Mouse (Mus musculus): ENCODE data around the gene Foxc2. TPM values are rescaled to one million over a fixed set of nuclear protein-coding genes. Genes with fewer than 3 reads are reported as not detected.

Gene Foxc2
- polyA plus RNA-seq, 1 experiment from 2014 or later, result 0.90 TPM

- no peak overlapping the region for H3K27ac ChIP-seq
- no peak for ATAC-seq
- H3K27me3 ChIP-seq, result peaks cover 100% of the 10 kb centered on the region
- no peak overlapping the region for H3K4me2 ChIP-seq
- H3K4me3 ChIP-seq, result no peak overlapping the region
- H3K36me3 ChIP-seq (ENCODE audit: poor library complexity, severe bottlenecking), result no peaks in the 10 kb centered on the region
- H3K9ac ChIP-seq, result no peak overlapping the region
- H3K4me1 ChIP-seq, result peaks cover 24% of the 10 kb centered on the region
- WGBS, result under 1% methylated on average over 17 of the region's 17 CpGs
- H3K9me3 ChIP-seq (replicated peaks), result peaks cover 3% of the 10 kb centered on the region; the same call in 1 of the 2 replicates
Observed at GRCm38 (mm10) chr8:121124547-121125239, 8.7 kb downstream of the Foxc2 start.

GRCm38 (mm10) chr8:121125311-121125876 lies 9.4 kb downstream of the Foxc2 start:
- H3K4me3 ChIP-seq, result peak overlapping the region; percentile 23
- H3K9me3 ChIP-seq (replicated peaks), result peaks cover 3% of the 10 kb centered on the region; the same call in 1 of the 2 replicates
- 0 out of 2 replicates have a peak overlapping the region, but pooled peaks have one; percentile 22 for H3K9ac ChIP-seq
- peaks cover 24% of the 10 kb centered on the region for H3K4me1 ChIP-seq
- H3K4me2 ChIP-seq, result peak overlapping the region; percentile 52
- H3K27me3 ChIP-seq, result peaks cover 100% of the 10 kb centered on the region
- ATAC-seq, result peak; percentile 45
- under 1% methylated on average over 35 of the region's 36 CpGs for WGBS
- no peaks in the 10 kb centered on the region for H3K36me3 ChIP-seq (ENCODE audit: poor library complexity, severe bottlenecking)
- no peak overlapping the region for H3K27ac ChIP-seq

- 7% methylated on average over 6 of the region's 6 CpGs for WGBS
- H3K9me3 ChIP-seq (replicated peaks), result peaks cover 3% of the 10 kb centered on the region; the same call in 1 of the 2 replicates
- H3K27me3 ChIP-seq, result peaks cover 100% of the 10 kb centered on the region
- ATAC-seq, result no peak
- no peak overlapping the region for H3K27ac ChIP-seq
- no peak overlapping the region for H3K4me3 ChIP-seq
- no peaks in the 10 kb centered on the region for H3K36me3 ChIP-seq (ENCODE audit: poor library complexity, severe bottlenecking)
- H3K9ac ChIP-seq, result no peak overlapping the region
- H3K4me1 ChIP-seq, result peaks cover 24% of the 10 kb centered on the region
- no peak overlapping the region for H3K4me2 ChIP-seq
Observed at GRCm38 (mm10) chr8:121126191-121126590, 10.2 kb downstream of the Foxc2 start.

- Histone ChIP-seq H3K27ac (no peak overlapping the region), H3K4me1 (peaks cover 24% of the 10 kb centered on the region), H3K36me3 (ENCODE audit: poor library complexity, severe bottlenecking) (no peaks in the 10 kb centered on the region), H3K9me3 (replicated peaks) (peaks cover 3% of the 10 kb centered on the region; the same call in 1 of the 2 replicates), H3K27me3 (peaks cover 99% of the 10 kb centered on the region), H3K4me3 (no peak overlapping the region), H3K4me2 (no peak overlapping the region), H3K9ac (no peak overlapping the region)
- 2% methylated on average over 5 of the region's 6 CpGs for WGBS
- no peak for ATAC-seq
Observed at GRCm38 (mm10) chr8:121126694-121127093, 10.7 kb downstream of the Foxc2 start.

- Histone ChIP-seq H3K4me2 (no peak overlapping the region), H3K4me3 (no peak overlapping the region), H3K36me3 (ENCODE audit: poor library complexity, severe bottlenecking) (no peaks in the 10 kb centered on the region), H3K27me3 (peaks cover 99% of the 10 kb centered on the region), H3K9me3 (replicated peaks) (peaks cover 3% of the 10 kb centered on the region; the same call in 1 of the 2 replicates), H3K4me1 (peaks cover 24% of the 10 kb centered on the region), H3K9ac (no peak overlapping the region), H3K27ac (no peak overlapping the region)
- ATAC-seq, result no peak
- WGBS, result 3% methylated on average over 11 of the region's 11 CpGs
Observed at GRCm38 (mm10) chr8:121127291-121127701, 11.3 kb downstream of the Foxc2 start.

- peaks cover 3% of the 10 kb centered on the region; the same call in 1 of the 2 replicates for H3K9me3 ChIP-seq (replicated peaks)
- under 1% methylated on average over 43 of the region's 43 CpGs for WGBS
- H3K4me2 ChIP-seq, result peak within 1 kb of the TSS; percentile 20
Observed at GRCm38 (mm10) chr8:121127756-121128375, 11.9 kb downstream of the Foxc2 start, which contains the start of gene Foxl1. TSS of gene Foxl1 (plus strand) at chr8:121127940.

GRCm38 (mm10) chr8:121128531-121129264 lies 12.7 kb downstream of the Foxc2 start:
- under 1% methylated on average over 55 of the region's 55 CpGs for WGBS
- peaks cover 24% of the 10 kb centered on the region for H3K4me1 ChIP-seq
- H3K9ac ChIP-seq, result no peak overlapping the region
- no peaks in the 10 kb centered on the region for H3K36me3 ChIP-seq (ENCODE audit: poor library complexity, severe bottlenecking)
- H3K9me3 ChIP-seq (replicated peaks), result peaks cover 3% of the 10 kb centered on the region; the same call in 1 of the 2 replicates
- peaks cover 96% of the 10 kb centered on the region for H3K27me3 ChIP-seq
- no peak for ATAC-seq
- H3K4me2 ChIP-seq, result peak overlapping the region; percentile 20
- H3K4me3 ChIP-seq, result 0 out of 2 replicates have a peak overlapping the region, but pooled peaks have one; percentile 9
- no peak overlapping the region for H3K27ac ChIP-seq

More at GRCm38 (mm10) chr8:121127756-121128375, 11.9 kb downstream of the Foxc2 start, which contains the start of gene Foxl1:
- Histone ChIP-seq H3K27me3 (peaks cover 98% of the 10 kb centered on the region), H3K4me3 (0 out of 2 replicates have a peak within 1 kb of the TSS, but pooled peaks have one; percentile 9), H3K27ac (no peak within 1 kb of the TSS), H3K36me3 (ENCODE audit: poor library complexity, severe bottlenecking) (no peaks in the 10 kb centered on the region), H3K4me1 (peaks cover 24% of the 10 kb centered on the region), H3K9ac (no peak within 1 kb of the TSS)
- no peak for ATAC-seq

GRCm38 (mm10) chr8:121129265-121129940 lies 13.4 kb downstream of the Foxc2 start:
- no peak for ATAC-seq
- peaks cover 89% of the 10 kb centered on the region for H3K27me3 ChIP-seq
- H3K9me3 ChIP-seq (replicated peaks), result no peaks in the 10 kb centered on the region
- H3K27ac ChIP-seq, result no peak overlapping the region
- no peak overlapping the region for H3K4me3 ChIP-seq
- H3K4me1 ChIP-seq, result peaks cover 24% of the 10 kb centered on the region
- 12% methylated on average over 16 of the region's 16 CpGs for WGBS
- H3K36me3 ChIP-seq (ENCODE audit: poor library complexity, severe bottlenecking), result no peaks in the 10 kb centered on the region
- H3K9ac ChIP-seq, result no peak overlapping the region
- H3K4me2 ChIP-seq, result no peak overlapping the region

- Histone ChIP-seq H3K4me2 (no peak overlapping the region), H3K4me1 (peaks cover 17% of the 10 kb centered on the region), H3K9me3 (replicated peaks) (no peaks in the 10 kb centered on the region), H3K36me3 (ENCODE audit: poor library complexity, severe bottlenecking) (no peaks in the 10 kb centered on the region), H3K9ac (no peak overlapping the region), H3K4me3 (no peak overlapping the region), H3K27ac (no peak overlapping the region), H3K27me3 (peaks cover 78% of the 10 kb centered on the region)
- WGBS, result 37% methylated on average over 5 of the region's 5 CpGs
- no peak for ATAC-seq
Observed at GRCm38 (mm10) chr8:121130522-121130921, 14.6 kb downstream of the Foxc2 start.

GRCm38 (mm10) chr8:121132961-121133513 lies 17.1 kb downstream of the Foxc2 start:
- Histone ChIP-seq H3K9me3 (replicated peaks) (peaks cover 12% of the 10 kb centered on the region), H3K36me3 (ENCODE audit: poor library complexity, severe bottlenecking) (no peaks in the 10 kb centered on the region), H3K27ac (no peak overlapping the region), H3K4me2 (no peak overlapping the region), H3K4me3 (no peak overlapping the region), H3K9ac (no peak overlapping the region), H3K27me3 (peaks cover 53% of the 10 kb centered on the region), H3K4me1 (peaks cover 11% of the 10 kb centered on the region)
- WGBS, result 74% methylated on average over 5 of the region's 5 CpGs
- no peak for ATAC-seq

GRCm38 (mm10) chr8:121134102-121134501 lies 18.1 kb downstream of the Foxc2 start:
- WGBS, result 87% methylated on average over 10 of the region's 10 CpGs
- H3K9me3 ChIP-seq (replicated peaks), result peaks cover 17% of the 10 kb centered on the region
- H3K27ac ChIP-seq, result no peak overlapping the region
- H3K4me3 ChIP-seq, result no peak overlapping the region
- no peak overlapping the region for H3K9ac ChIP-seq
- H3K4me2 ChIP-seq, result no peak overlapping the region
- ATAC-seq, result no peak
- no peaks in the 10 kb centered on the region for H3K36me3 ChIP-seq (ENCODE audit: poor library complexity, severe bottlenecking)
- peaks cover under 1% of the 10 kb centered on the region; the same call in 1 of the 2 replicates for H3K4me1 ChIP-seq
- H3K27me3 ChIP-seq, result peaks cover 42% of the 10 kb centered on the region

Data from forebrain, embryonic 13.5 days (tissue).